Mouse (Mus musculus) spleen, adult 12 weeks (tissue): ENCODE measurements at regions not wholly inside any gene's neighbourhood (a gene's known extent, or its start where the extent isn't known, plus 50 kb on each side); places are given as distances from the start of the nearest gene placed in this dataset.

Source experiments
- DNase-seq: peaks from one replicate; pipeline ENCODE4 v3.0.0; 2022; ENCODE audit warnings: low spot score

DNA sequence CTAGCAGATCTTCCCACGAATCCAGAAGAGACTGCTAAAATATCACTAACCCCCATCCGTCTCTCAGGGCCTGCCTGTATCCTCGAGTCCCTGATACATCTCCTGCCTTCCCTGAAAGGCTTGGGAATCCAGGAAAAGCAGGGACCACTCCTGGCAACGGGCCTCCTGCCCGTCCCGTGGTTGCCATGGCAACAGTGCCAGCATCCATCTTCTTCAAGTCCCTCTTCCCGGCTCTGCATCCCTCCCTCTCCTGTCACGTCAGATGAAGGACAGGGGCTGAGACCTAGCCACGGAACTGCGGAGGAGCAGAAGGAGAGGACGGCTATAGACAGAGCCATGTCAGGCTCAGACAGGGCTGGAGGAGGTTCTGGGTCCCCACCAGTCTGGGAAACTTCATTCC lies 222.4 kb downstream of the Cryba4 start:
- DNase-seq, result no peak

DNA sequence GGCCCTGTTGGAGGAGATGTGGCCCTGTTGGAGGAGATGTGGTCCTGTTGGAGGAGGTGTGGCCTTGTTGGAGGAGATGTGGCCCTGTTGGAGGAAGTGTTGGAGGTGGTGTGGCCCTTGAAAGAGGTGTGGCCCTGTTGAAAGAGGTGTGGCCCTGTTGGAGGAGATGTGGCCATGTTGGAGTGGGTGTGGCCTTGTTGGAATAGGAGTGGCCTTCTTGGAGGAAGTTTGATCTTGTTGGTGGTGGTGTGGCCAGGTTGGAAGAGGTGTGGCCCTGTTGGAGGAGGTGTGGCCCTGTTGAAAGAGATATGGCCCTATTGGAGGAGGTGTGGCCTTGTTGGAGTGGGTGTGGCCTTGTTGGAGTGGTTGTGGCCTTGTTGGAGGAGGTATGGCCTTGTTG lies 220.3 kb downstream of the Cryba4 start:
- no peak for DNase-seq

DNA sequence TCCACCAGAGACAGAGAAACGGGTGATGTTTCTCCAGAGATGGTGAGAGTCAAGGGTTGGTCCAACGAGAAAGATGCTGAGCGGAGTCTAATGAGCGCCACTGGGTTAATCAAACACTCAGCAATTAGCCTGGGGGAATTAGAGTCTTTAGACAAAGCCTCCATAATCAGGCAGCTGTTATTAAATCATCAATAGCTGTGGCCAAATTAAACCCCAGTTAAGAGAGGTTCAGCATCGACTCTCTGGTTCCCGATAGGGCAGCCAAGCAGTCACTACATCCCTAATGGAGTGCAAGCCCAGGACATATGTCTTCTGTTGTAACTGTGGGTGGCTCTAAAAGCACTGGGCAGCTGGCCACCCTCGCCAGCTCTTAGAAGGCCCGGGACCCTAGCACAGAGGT lies 216.9 kb downstream of the Cryba4 start:
- DNase-seq, result no peak

DNA sequence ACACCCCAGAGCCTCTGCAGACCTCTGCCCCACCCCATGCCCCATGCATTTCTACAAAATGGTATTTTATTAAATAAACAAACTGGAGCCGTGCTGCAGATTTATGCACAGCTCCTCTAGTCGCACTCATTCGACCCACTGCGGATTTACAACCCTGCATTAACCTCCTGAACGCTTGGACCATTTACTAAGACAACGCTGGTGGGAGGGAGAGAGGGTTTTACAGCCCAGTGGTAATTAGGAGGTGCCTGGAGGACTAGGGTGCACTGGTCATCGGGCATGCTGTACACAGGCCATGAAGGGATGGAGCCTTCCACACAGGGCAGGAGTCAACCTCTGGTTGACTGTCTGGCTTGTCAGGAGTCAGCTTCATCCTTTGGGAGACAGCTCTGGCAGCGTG lies 215.2 kb downstream of the Cryba4 start:
- DNase-seq, result no peak

DNA sequence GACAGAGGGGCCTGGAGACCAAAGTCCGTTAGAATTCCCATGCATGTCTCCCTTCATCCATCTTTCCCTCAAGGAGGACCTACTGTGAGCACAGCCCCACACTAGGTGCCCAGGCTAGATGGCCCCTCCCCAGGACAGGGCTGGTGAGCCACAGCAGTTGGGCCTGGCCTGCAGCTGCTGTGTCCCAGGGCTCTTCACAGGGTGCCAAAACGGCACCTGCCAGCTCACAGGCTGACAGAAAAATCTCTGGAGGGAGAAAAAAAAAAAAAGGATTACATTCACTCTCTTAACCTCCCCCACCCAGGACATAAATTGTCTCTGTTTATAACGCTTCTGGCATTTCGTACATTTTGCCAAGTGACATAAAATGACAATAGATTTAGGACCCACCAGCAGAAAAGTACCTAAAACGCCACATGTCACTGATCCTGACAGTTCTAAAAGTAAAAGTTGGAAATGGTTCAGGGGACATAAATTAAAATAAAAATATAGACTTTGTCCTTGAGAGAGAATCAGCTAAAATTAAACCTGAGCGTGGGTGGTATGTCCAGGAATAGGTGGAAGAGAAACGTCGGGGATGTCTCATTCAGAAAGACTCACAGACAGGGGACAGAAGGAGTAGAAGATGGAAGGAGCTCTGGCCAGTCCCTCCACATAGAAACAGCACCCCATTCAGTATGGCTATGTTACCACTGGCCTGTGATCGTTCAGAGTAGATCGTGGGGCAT lies 212.5 kb downstream of the Cryba4 start:
- no peak for DNase-seq

DNA sequence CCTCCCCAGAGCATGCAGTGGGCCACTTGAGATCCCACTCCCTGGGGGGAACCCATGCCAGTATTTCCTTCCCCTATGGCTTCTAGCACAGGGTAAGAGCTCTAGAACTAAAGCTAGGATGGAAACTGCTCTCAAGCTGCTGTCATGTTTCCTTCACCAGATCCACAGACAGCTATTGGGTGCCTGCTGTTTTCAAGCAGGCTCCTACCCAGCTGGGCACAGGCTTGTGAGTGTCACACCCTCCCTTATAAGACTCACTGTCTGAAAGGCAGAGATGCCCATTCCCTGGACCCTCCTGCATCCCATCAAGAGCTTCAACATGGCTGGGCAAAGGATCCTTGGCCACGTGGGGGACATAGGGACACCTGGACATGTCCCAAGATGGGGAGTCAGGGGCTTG lies 211.6 kb downstream of the Cryba4 start:
- DNase-seq, result no peak

DNA sequence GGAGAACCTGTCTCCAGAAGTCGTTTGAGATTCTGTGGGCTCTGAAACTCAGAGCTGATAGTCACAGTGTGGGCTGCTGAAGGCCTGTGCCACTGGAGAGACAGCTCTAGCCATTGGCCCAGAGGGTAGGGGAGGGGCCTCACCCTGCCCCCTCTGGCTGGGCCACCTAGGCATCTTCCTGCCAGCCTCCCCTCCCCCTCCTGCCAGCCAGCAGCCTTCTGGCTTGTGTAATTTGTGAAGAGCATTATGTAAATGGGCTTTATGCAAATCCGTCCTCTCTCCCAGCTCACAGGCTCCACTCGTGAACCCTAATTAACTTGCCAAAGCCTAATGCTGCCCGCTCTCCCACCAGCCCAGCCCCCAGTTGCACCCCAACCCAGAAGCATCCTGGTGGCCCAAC lies 211.0 kb downstream of the Cryba4 start:
- no peak for DNase-seq

DNA sequence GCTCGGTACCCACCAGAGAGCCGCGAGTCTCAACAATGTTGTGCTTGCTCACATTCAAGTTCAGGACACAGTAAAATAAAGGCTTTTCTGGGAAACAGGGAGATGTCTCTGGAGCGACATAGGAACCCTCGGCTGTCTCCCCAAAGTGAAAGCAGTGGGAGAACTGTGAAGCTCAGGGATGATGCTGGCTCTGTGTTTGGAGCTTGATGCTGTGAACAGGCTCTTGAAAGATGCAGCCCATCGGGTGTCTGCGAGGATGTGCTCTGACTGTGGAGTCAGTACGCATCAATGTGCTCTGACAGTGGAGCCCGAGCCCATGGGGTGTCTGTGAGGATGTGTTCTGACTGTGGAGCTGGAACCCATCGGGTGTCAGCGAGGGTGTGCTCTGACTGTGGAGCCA lies 210.1 kb downstream of the Cryba4 start:
- no peak for DNase-seq

DNA sequence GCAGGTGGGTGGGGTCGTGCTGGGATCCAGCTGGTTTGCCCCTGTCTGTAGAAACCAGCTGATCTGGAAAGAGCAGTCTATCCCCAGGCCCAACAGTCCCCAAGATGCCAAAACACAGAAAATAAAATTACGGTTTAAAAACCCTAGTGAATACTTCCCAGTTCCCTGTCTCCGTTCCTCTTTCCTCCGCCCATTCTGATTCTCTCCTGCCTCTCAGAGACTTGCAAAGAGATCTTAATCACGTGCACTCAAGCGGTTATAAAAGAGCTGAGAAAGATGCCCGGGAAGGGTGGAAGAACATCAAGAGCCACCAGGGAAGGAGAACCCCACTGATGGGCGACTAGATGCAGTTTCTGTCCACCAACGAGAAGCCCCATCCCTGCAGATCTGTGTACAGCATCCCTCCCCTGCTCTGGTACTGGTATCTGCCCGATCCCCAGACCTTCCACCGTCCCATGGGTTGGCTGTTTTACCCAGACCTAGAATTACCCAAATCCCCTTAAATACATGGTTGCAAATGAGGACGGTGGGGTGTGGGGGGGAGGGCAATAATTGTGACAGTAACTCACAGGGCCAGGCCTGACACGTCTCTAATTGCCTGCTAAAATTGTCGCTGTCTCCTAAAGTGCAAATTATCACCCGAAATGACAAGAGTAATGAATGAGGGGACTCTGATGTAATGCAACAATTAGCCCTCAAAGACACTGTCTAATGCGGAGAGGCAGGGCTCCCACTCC lies 202.1 kb downstream of the Cryba4 start:
- no peak for DNase-seq

DNA sequence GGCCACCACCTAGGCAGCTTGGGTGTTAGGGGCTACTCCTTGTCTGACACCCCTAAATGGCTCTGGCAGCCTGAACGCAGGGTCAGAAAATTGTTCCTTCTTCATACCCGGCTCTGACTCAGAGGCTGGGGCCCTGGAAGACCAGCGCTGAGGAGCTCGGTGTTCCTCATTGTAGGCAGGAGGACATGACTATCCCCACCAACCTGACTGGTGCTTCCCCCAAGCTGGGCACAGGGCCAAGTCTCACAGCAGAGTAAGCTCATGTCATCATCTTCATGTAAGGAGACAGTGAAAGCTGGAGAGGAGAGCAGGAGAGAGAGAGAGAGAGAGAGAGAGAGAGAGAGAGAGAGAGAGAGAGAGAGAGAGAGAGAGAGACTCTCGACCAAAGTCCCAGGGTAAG lies 201.4 kb downstream of the Cryba4 start:
- no peak for DNase-seq

DNA sequence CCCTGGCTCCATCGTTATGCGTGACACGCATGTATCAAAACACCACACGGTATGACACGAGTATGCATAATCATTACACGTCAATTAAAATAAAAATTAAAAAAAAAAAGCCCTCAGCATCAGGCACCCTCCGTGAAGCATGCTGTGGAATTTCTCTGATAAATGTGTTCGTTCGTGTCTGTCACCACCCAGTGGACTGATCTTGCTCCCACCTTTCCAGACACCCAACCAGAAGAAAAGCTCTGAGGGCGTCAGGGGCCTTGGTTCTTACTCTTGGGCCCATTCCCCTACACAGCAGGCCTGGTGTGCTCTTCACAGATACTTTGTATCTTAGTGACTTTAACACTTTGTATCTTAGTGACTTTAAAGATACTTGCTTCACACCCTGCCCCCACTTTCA lies 200.5 kb downstream of the Cryba4 start:
- DNase-seq, result no peak

DNA sequence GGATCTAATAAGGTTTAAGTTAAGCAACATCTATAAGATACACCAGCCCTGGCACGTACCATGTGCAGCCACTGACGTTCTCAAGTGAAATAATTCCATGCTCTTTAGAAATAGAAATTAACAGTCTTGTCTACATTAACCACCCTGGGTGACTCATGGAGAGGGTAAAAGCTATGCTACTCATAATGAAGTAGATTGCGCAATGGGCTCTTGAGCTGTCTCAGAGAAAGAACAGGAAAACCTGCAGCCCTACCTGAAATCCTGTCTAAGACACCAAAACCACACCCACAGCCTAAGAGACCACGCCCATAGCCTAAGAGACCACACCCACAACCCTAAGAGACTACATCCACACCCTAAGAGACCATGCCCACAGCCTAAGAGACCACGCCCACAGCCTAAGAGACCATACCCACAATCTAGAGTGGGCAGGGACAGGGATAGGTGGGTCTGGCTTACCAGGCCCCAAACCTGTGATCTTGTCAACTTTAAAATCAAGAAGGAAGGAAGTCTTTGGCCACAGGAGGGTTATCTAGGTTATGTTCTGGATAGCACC lies 198.6 kb downstream of the Cryba4 start:
- no peak for DNase-seq

DNA sequence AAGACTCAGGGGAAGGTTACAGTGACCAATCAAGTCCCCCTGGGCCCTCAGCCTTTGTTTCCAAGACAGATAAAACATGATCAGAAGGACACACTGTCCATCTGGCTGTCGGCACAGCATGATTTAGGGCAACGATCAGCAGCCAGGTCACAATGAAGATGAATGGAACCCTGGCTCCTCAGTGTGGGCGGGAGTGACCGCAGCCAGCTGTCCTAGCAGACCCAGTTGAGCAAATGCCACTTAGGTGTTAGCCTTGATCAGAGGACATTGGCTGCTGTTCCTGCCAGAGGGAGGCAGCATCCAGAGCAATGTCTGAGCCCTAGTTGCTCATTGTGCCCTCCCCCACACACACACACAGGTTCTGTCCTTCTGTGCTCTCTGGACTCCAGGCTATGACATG lies 197.3 kb downstream of the Cryba4 start:
- DNase-seq, result no peak

DNA sequence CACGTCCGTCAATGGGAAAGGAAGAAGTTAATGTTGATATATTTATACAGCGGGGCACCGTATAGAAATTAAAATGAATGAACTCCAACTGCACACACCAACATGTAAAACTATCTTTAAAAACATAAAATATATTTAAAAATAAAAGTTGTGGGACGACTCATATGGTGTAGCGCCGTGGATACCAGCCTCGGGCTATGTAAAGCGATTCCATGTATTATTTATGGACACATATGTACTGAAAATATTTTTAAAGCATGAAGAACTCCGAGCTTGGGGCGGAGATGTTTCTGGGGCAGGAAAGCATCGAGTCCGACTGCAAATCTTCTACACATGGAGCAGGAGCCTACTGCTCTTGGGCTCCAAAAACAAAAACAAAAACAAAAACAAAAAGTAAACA lies 182.4 kb downstream of the Cryba4 start:
- DNase-seq, result no peak

DNA sequence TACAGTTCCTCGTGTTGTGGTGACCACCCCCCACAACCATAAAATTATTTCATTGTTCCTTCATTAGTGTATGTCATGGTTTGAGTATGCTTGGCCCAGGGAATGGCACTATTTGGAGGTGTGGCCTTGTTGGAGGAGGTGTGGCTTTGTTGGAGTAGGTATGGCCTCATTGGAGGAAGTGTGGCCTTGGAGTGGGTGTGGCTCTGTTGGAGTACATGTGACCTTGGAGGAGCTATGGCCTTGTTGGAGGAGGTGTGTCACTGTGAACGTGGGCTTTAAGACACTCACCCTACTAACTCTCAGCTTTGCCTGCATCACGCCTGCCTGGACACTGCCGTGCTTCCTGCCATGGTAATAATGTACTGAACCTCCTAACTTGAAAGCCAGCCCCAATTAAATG lies 179.9 kb downstream of the Cryba4 start:
- no peak for DNase-seq

DNA sequence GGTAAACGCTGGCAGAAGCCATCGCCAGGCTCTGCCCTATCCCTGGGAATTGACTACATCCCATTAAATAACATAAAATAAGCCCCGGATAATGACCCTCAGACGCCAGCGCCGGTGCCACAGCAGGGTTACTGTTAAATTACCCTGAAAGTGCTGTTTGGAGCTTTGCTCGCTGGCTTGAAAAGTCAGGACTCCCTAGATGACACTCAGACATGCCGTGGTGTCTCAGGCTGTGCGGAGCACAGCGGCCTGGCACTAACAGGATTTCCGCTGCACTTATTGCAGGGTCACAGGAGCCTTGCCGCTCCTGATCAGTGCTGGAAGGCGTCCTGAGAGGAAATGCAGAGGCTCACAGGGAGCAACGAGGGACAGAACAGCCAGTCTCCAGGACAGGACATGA lies 175.2 kb downstream of the Cryba4 start:
- no peak for DNase-seq

DNA sequence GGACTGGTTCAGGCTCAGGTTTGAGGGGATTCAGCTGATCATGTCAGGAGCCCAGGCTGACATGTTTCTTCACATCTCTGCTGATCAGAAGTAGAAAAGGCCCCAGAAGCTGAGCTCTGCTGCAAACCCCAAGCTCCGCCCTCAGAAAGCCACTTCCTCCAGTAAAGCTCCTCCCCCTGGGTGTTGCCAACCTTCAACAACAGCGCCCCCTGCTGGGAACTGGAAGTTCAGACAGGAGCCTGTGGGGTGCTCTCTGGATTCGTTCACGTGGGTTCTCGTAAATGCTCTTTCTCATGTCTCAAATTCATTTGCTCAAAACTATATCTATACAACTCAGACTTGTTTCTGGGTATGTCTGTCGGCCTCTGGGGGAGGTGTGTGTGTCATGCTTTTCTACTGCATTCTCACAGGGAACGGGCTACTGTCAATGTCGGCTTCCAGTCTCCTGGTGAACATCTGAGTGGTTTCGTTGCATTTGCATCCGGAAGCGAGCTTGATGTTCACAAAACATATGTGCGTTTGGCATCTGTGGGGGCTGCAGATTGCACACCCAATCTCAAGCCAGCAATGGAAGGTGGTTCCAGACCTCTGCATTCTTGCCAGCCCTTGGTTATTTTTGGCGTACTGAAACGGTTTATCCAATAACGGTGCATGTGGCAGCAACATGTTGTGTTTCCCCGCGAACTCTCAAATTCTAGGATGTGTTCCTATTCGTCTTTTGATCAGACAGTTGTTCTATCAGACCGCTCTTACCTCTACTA lies 174.3 kb downstream of the Cryba4 start:
- no peak for DNase-seq

DNA sequence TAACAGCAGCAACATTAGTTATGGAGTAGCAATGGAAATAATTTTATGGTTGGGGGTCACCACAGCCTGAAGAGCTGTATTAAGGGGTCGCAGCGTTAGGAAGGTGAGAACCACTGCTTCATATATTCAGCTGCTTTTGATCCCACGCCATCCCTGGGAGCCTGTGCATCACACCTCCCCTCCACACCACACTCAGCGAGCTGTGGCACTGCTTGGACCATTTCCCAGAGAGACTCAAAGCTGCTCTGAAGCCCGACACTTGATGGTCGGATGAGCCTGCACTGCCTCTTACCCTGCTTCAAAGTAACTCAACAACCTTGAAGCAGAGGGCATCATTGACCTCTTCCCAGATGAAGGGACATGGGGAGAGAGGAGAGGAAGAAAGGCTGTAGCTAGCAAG lies 171.3 kb downstream of the Cryba4 start:
- no peak for DNase-seq

DNA sequence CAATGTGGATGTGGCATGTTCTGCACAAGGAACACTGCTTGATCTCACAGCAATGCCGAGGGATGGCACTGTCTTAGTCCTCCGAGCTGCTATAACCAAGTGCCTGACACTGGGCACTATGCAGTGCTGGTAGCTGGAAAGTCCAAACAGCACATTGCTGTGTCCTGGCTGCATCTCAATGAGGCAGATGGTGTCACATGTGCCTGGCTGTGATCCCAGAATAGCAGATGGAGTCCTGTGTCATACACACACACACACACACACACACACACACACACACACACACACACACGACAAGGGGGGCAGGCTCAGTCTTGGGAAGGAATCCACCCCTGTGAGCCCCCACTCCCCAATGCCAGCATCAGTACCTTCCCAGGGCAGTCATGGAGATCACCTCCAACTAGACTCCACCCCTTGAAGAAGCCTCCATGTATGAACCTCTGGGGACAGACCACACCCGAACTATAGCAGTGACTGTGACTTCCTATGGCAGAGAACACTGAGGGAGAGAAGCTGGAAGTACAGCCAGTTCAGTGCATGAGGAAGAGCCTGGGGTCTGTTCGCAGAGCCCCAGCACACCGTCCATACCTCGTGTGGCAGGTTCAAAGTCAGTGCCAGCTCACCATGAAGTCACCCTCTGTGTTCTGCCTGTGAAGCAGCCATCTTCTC lies 160.3 kb downstream of the Cryba4 start:
- no peak for DNase-seq

DNA sequence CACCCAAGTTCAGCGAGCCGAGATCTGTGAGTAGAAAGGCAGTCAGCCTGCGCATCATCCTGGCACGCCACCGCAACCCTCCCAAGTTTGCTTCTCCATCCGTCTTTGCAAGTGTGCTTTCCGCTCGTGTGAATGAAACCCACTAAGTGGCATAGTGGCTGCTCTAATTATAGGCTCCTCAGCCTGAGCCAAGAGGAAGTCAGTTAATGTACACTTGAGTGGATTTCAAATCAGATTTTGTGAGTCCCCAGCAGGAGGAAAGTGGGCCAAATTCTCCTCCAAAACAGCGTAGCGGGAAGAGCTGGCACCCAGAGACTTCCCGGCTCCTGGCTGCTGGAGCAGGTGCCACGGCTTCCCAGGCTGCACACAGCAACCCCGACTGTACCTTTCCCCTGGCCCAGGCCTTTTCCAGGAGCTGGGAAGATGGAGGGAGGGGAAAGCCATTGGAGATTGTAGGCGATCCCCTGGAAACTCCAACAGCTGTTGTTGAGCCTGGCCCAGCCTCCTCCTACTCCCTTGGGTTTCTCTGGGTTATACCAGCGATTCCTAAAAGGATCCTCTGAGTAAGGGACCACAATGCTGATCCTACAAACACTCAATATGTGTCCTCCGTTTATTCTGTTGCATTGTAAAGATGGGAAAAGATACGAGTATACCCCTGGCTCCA lies 158.3 kb downstream of the Cryba4 start:
- DNase-seq, result no peak

DNA sequence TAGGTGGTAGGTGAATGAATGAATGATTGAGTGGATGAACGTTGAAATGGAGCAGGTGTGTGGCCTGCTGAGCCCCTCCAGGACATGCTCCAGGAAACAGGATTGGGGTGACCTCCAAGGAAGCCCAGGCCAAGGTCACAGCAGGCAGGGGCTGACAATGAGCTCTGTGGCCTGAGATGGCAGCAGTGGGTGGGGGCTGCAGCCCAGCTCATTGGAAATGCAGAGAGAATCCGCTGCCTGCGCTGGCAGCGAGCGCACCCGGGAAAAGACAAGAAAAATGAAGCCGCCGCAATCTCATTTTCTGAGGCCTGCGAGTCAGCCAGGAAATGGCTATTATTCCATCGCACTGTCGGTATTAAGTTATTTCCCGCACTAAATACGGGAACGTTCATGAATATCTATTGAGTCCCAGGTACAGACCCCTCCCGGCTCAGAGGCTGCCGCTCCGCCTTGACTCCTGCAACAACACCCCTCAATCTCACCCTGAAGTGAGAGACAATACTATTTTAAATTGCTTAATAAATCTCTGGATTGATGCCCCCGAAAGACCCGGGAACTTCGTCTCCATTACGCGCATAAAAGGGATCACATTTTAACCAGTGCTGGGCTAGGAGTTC lies 153.7 kb downstream of the Cryba4 start:
- DNase-seq, result no peak
